Comparison of ENCODE assay signal across 8 mouse cellular contexts in the genomic region with DNA sequence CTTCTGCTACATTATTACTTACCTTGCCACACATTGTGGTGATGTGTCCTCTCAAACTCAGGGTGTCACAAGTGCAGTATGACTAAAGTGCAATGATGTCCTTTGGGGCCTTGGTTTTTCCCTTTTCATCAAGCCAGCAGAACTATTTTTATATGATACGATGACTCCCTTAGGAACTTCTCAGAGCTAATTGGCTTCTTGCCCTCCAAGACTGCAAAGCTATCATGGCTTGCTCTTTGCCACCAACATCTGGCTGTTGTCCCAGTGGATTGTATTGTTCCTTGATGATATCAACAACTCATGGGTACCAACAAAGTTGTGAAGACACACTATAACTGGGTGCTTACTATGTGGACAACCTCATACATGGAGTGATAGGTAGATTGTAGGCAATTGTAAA. TPM values are rescaled to one million over a fixed set of nuclear protein-coding genes. Genes with fewer than 3 reads are reported as not detected.
DNase-seq lines count a peak whose midpoint lies in the region; ATAC-seq and TF ChIP-seq lines count a peak whose summit lies in the region.

TSS of gene Thoc2 (minus strand) at position 101 of the 400 bp plus-strand sequence.

- DNase-seq in kidney, postnatal 36 days = no peak
- DNase-seq in heart, embryonic 10.5 days (ENCODE audit: low spot score) = no peak
- no peak for DNase-seq in layer of hippocampus, postnatal 36 days
- no peak for DNase-seq in midbrain, postnatal 0 days (ENCODE audit: low spot score)
- DNase-seq in Muller cell, postnatal 12 days (ENCODE audit: inconsistent ontology term) = no peak
- DNase-seq in frontal cortex, postnatal 10 days (ENCODE audit: low spot score in 2 of 2) = no peak

- H3K36me3 ChIP-seq in kidney, embryonic 16.5 days (ENCODE audit: insufficient read depth, low read length) = no peaks in the 10 kb centered on the region
- H3K36me3 ChIP-seq in heart, embryonic 10.5 days = no peaks in the 10 kb centered on the region
- no peaks in the 10 kb centered on the region for H3K36me3 ChIP-seq in midbrain, postnatal 0 days (ENCODE audit: insufficient read depth, low read length)

- no peak for TF ChIP-seq CTCF in midbrain, postnatal 0 days (IDR thresholded peaks at IDR 0.05)

- H3K9me3 ChIP-seq in kidney, embryonic 16.5 days (ENCODE audit: low read length) = no peaks in the 10 kb centered on the region
- H3K9me3 ChIP-seq in heart, embryonic 10.5 days = no peaks in the 10 kb centered on the region
- no peaks in the 10 kb centered on the region for H3K9me3 ChIP-seq in midbrain, postnatal 0 days (ENCODE audit: low read length)

- 78% methylated on average over 1 of the region's 1 CpGs for WGBS in kidney, embryonic 16.5 days
- 82% methylated on average over 1 of the region's 1 CpGs for WGBS in heart, embryonic 10.5 days
- WGBS in midbrain, postnatal 0 days = 89% methylated on average over 1 of the region's 1 CpGs

- ATAC-seq in kidney, embryonic 16.5 days (ENCODE audit: low FRiP score, low TSS enrichment) = no peak
- no peak for ATAC-seq in common myeloid progenitor, adult 5-6 weeks (replicated peaks; ENCODE audit: low read depth, poor library complexity, severe bottlenecking)
- no peak for ATAC-seq in midbrain, postnatal 0 days (ENCODE audit: low FRiP score)

- H3K27me3 ChIP-seq in kidney, embryonic 16.5 days (ENCODE audit: insufficient read depth, low read length) = no peaks in the 10 kb centered on the region
- H3K27me3 ChIP-seq in heart, embryonic 10.5 days (ENCODE audit: insufficient read depth, poor library complexity, severe bottlenecking) = no peaks in the 10 kb centered on the region
- no peaks in the 10 kb centered on the region for H3K27me3 ChIP-seq in midbrain, postnatal 0 days (ENCODE audit: insufficient read depth, low read length)

- no peak within 1 kb of the TSS for H3K27ac ChIP-seq in kidney, embryonic 16.5 days (ENCODE audit: low read length)
- no peak within 1 kb of the TSS for H3K27ac ChIP-seq in heart, embryonic 10.5 days
- H3K27ac ChIP-seq in midbrain, postnatal 0 days (ENCODE audit: low read depth, low read length) = no peak within 1 kb of the TSS

- no peaks in the 10 kb centered on the region for H3K4me1 ChIP-seq in kidney, embryonic 16.5 days (ENCODE audit: insufficient read depth, low read length)
- no peaks in the 10 kb centered on the region for H3K4me1 ChIP-seq in heart, embryonic 10.5 days
- no peaks in the 10 kb centered on the region for H3K4me1 ChIP-seq in midbrain, postnatal 0 days (ENCODE audit: insufficient read depth, low read length)

- no peak within 1 kb of the TSS for H3K4me3 ChIP-seq in kidney, embryonic 16.5 days (ENCODE audit: low read length)
- H3K4me3 ChIP-seq in heart, embryonic 10.5 days = no peak within 1 kb of the TSS
- no peak within 1 kb of the TSS for H3K4me3 ChIP-seq in midbrain, postnatal 0 days (ENCODE audit: low read depth, low read length)

- H3K9ac ChIP-seq in kidney, embryonic 16.5 days (replicated peaks; ENCODE audit: low read length) = no peak within 1 kb of the TSS
- no peak within 1 kb of the TSS for H3K9ac ChIP-seq in midbrain, postnatal 0 days (replicated peaks; ENCODE audit: low read length, poor library complexity, severe bottlenecking)

- H3K4me2 ChIP-seq in kidney, embryonic 16.5 days (replicated peaks; ENCODE audit: low read depth, low read length) = no peak within 1 kb of the TSS
- no peak within 1 kb of the TSS for H3K4me2 ChIP-seq in midbrain, postnatal 0 days (ENCODE audit: low read depth, low read length, poor library complexity, severe bottlenecking)

RNA-seq across cellular contexts. Expression of gene Thoc2, which starts in this region (rescaled TPM):
- 73.2 and 82.9 TPM in 2 replicates for polyA plus RNA-seq in kidney, embryonic 16.5 days (2015; fragmentation: Nextera tagmentation; extraction: Ambion mirVana)
- 126 and 168 TPM in 2 replicates for total RNA-seq in common myeloid progenitor, adult 5-6 weeks (2017)
- polyA plus RNA-seq in heart, embryonic 10.5 days (2016; fragmentation: Nextera tagmentation; extraction: Ambion mirVana) = 60.2 and 61.4 TPM in 2 replicates
- total RNA-seq in layer of hippocampus, postnatal 36 days (2021) = 10 to 100 TPM; 52.6 to 57.3 TPM
- 45.8 and 64.8 TPM in 2 replicates for total RNA-seq in midbrain, postnatal 0 days (2014; rRNA removed)
- 63.6 and 70.0 TPM in 2 replicates for polyA plus RNA-seq in midbrain, postnatal 0 days (2015; fragmentation: Nextera tagmentation; extraction: Ambion mirVana)
